Mouse (Mus musculus): ENCODE measurements at regions not wholly inside any gene's neighbourhood (a gene's known extent, or its start where the extent isn't known, plus 50 kb on each side); places are given as distances from the start of the nearest gene placed in this dataset.

GRCm38 (mm10) chr16:78121668-78122067 is 179.6 kb upstream of the Cxadr start:
- no peaks in the 10 kb centered on the region for H3K9me3 ChIP-seq (replicated peaks; ENCODE audit: insufficient read depth, low read length)
- H3K27me3 ChIP-seq (ENCODE audit: control insufficient read depth in 1 of 2, insufficient read depth in 2 of 2, low read length in 2 of 2), result no peaks in the 10 kb centered on the region
- H3K9ac ChIP-seq (ENCODE audit: control insufficient read depth, low read depth, low read length, poor library complexity, severe bottlenecking), result no peak overlapping the region
- no peaks in the 10 kb centered on the region for H3K36me3 ChIP-seq (ENCODE audit: control insufficient read depth in 1 of 2, insufficient read depth in 2 of 2, low read length in 2 of 2)
- no peak for DNase-seq (ENCODE audit: low read depth, low spot score)
- no peaks in the 10 kb centered on the region for H3K4me1 ChIP-seq (ENCODE audit: control insufficient read depth in 1 of 2, insufficient read depth in 2 of 2, low read length in 2 of 2)
- no peak overlapping the region for H3K27ac ChIP-seq (ENCODE audit: control insufficient read depth, low read depth, low read length)
- no peaks in the 10 kb centered on the region for H3K79me2 ChIP-seq (ENCODE audit: control insufficient read depth, insufficient read depth, low read length, poor library complexity)
- TF ChIP-seq ETS1 (IDR thresholded peaks at IDR 0.05; ENCODE audit: low read depth, low read length) (no peak), BHLHE40 (IDR thresholded peaks at IDR 0.05; ENCODE audit: borderline replicate concordance, low read depth, low read length) (no peak), SIN3A (IDR thresholded peaks at IDR 0.05; ENCODE audit: low read length) (no peak), JUND (IDR thresholded peaks at IDR 0.05; ENCODE audit: low read depth, low read length) (no peak), ZC3H11A (IDR thresholded peaks at IDR 0.05; ENCODE audit: low read depth, low read length) (no peak), CHD1 (IDR thresholded peaks at IDR 0.05; ENCODE audit: low read depth, low read length) (no peak), MYB (IDR thresholded peaks at IDR 0.05; ENCODE audit: low read depth, low read length) (no peak), MXI1 (IDR thresholded peaks at IDR 0.05; ENCODE audit: low read depth, low read length) (no peak), HCFC1 (IDR thresholded peaks at IDR 0.05; ENCODE audit: low read depth, low read length) (no peak), ZNF384 (IDR thresholded peaks at IDR 0.05; ENCODE audit: low read depth, low read length) (no peak), POLR2AphosphoS2 (IDR thresholded peaks at IDR 0.05; ENCODE audit: low read length) (no peak), TCF12 (IDR thresholded peaks at IDR 0.05; ENCODE audit: low read depth, low read length) (no peak), GABPA (IDR thresholded peaks at IDR 0.05; ENCODE audit: low read depth, low read length) (no peak), E2F4 (IDR thresholded peaks at IDR 0.05; ENCODE audit: borderline replicate concordance, low read depth, low read length) (no peak), NRF1 (IDR thresholded peaks at IDR 0.05; ENCODE audit: insufficient read depth, low read depth, low read length, poor library complexity, severe bottlenecking) (no peak), UBTF (IDR thresholded peaks at IDR 0.05; ENCODE audit: borderline replicate concordance, insufficient read depth, low read depth, low read length) (no peak), MYC (IDR thresholded peaks at IDR 0.05; ENCODE audit: low read depth, low read length) (no peak)
- H3K4me3 ChIP-seq (ENCODE audit: control insufficient read depth in 1 of 2, insufficient read depth in 1 of 2, low read depth in 2 of 2, low read length in 2 of 2), result no peak overlapping the region

- no peaks in the 10 kb centered on the region for H3K9me3 ChIP-seq (replicated peaks; ENCODE audit: insufficient read depth, low read length)
- no peaks in the 10 kb centered on the region for H3K79me2 ChIP-seq (ENCODE audit: control insufficient read depth, insufficient read depth, low read length, poor library complexity)
- DNase-seq (ENCODE audit: low read depth, low spot score), result no peak
- no peaks in the 10 kb centered on the region for H3K36me3 ChIP-seq (ENCODE audit: control insufficient read depth in 1 of 2, insufficient read depth in 2 of 2, low read length in 2 of 2)
- TF ChIP-seq ZMIZ1 (IDR thresholded peaks at IDR 0.05; ENCODE audit: low read depth, low read length), result no peak
- H3K9ac ChIP-seq (ENCODE audit: control insufficient read depth, low read depth, low read length, poor library complexity, severe bottlenecking), result no peak overlapping the region
- no peak overlapping the region for H3K27ac ChIP-seq (ENCODE audit: control insufficient read depth, low read depth, low read length)
- H3K4me1 ChIP-seq (ENCODE audit: control insufficient read depth in 1 of 2, insufficient read depth in 2 of 2, low read length in 2 of 2), result no peaks in the 10 kb centered on the region
- no peaks in the 10 kb centered on the region for H3K27me3 ChIP-seq (ENCODE audit: control insufficient read depth in 1 of 2, insufficient read depth in 2 of 2, low read length in 2 of 2)
- no peak overlapping the region for H3K4me3 ChIP-seq (ENCODE audit: control insufficient read depth in 1 of 2, insufficient read depth in 1 of 2, low read depth in 2 of 2, low read length in 2 of 2)
Observed at GRCm38 (mm10) chr16:78120346-78120899, 180.9 kb upstream of the Cxadr start.
